Mouse (Mus musculus): ENCODE data around the gene Apoa2. TPM values are rescaled to one million over a fixed set of nuclear protein-coding genes. Genes with fewer than 3 reads are reported as not detected.

Gene Apoa2
- not detected in 2 replicates for polyA plus RNA-seq (2012)

GRCm38 (mm10) chr1:171224857-171225256, at the start of gene Apoa2:
Gene Apoa2 (plus strand): TSS chr1:171225054.
- TF ChIP-seq GATA1 (IDR thresholded peaks at IDR 0.05; ENCODE audit: low read length) = no peak

- TF ChIP-seq GATA1 (IDR thresholded peaks at IDR 0.05; ENCODE audit: low read length) = no peak
Measured at GRCm38 (mm10) chr1:171179487-171180171, 45.2 kb upstream of the Apoa2 start.

- TF ChIP-seq GATA1 (IDR thresholded peaks at IDR 0.05; ENCODE audit: low read length) = no peak
Measured at GRCm38 (mm10) chr1:171183025-171183424, 41.8 kb upstream of the Apoa2 start.

DNA sequence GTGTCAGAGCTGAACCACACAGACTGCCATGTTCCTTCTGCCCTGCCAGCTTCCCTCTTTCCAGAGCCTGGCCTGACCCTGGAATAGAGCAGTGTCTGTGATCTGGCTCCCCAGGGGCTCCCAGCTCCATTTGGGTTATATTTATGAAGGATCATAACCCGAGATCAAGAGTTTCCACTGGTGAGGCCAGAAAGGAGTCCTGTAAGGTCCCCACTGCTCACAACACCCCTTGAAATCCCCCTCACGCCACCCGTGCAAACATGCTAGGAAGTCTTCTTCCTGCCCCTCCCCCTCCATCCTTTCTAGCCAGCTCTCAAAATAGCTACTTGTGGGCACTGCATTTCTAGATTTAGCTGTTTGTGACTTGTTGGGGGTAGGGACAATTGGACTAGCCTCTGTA, 41.2 kb upstream of the Apoa2 start:
- no peak for TF ChIP-seq GATA1 (IDR thresholded peaks at IDR 0.05; ENCODE audit: low read length)

GRCm38 (mm10) chr1:171184314-171184713, 40.5 kb upstream of the Apoa2 start:
- no peak for TF ChIP-seq GATA1 (IDR thresholded peaks at IDR 0.05; ENCODE audit: low read length)

DNA sequence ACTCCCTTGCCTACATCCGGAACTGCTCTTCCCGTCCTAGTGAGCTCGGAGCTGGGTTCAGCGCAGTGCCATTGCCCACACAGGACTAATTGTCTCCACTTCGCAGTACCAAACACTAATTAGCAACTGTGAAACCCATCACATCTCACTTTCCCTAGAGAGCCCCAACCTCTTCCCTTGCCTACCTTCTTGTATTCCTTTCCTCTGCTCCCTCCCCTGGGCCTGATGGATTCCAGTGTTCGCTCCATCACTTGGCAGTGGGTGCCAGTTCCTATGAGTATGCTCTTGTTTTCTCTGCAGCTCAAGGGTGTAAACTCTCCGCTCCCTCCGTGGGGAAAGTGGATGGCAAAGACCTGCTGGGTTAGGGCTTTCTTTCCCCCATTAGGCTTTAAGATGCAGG, 39.2 kb upstream of the Apoa2 start:
- TF ChIP-seq GATA1 (IDR thresholded peaks at IDR 0.05; ENCODE audit: low read length) = no peak

DNA sequence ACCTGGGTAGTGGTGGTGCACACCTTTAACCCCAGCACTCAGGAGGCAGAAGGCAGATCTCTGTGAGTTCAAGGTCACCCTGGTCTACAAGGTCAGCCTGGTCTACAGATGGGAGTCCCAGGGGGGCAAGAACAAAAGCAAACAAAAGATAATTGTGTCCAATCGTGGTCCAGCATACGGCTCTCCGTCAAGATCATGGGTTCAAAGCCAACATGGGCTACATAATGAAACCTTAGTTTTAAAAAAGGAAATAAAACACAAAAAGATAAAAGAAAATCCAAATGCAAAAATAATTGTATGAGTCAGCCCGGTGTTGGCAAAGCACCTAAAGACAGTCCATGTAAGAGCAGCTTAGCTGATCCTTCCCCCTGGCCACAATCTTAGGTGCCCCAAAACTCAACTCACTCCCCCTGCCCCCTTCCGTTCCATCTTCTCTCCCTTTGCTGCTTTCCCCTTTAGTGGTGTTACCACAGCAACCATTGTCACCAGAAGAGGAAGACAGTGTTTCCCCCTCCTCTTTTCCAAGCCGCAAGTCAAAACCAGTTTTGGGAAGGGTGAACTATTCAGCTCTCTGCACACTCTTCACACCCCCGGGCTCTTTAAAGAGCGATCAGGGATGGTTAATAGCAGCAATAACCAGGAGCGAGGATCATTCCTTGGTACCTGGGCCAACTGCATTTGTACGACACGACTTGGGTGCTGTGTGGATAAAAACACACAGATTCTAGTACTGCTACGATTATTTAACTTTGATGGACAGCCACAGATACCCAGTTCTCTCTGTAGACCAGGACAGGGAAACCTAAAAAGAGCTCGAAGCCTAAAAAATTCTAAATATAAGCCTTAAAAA, 36.8 kb upstream of the Apoa2 start:
- no peak for TF ChIP-seq GATA1 (IDR thresholded peaks at IDR 0.05; ENCODE audit: low read length)

DNA sequence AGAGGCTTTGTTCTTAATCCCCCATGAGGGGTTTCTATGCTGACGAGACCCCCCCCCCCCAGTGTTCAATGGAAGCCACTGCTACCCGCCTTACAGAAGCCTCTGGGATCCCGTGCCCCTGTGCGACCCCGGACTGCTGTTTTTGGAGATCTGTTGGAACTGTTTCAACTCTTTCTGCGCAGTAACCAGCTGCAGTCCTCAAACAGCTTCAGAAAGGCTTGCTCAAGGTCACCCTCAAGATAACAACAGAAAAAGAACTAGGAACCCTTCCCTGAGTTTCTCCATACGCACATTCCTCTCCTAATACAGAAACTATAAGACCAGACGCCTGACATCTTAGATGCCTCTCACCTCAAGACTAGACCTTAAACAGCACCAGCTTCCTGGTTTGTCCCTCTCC, 35.8 kb upstream of the Apoa2 start:
- no peak for TF ChIP-seq GATA1 (IDR thresholded peaks at IDR 0.05; ENCODE audit: low read length)

DNA sequence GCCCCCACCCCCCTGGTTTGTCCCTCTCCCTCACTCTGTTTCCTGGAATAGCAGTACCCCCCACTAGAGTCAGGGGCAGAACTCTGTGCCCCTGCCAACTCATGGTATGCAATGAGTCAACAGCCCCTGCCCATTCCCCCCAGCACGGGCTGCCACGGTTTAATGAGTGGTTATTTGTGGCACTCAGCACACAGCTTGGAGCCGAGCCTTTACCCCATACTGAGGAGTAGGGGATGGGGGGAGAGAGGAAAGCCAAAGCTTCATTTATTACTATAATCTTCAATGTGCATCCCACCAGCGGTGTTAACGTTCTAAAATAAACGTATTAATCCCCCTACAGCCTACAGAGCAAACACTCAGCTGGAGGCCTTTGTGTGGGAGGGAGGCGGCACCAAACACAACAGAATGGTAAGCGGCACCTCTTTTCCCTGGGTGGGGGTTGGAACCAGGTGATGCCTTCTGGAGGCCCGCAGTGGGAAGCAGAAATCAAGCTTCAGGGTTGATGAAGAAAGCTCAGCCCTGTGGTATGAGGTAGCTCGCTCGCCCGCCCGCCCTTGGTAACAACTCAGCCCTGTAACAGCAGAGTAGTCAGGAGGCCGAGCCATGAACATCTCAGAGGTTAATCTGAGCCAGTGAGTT, 35.3 kb upstream of the Apoa2 start:
- no peak for TF ChIP-seq GATA1 (IDR thresholded peaks at IDR 0.05; ENCODE audit: low read length)

GRCm38 (mm10) chr1:171190832-171191231, 34.0 kb upstream of the Apoa2 start:
- TF ChIP-seq GATA1 (IDR thresholded peaks at IDR 0.05; ENCODE audit: low read length) = no peak

DNA sequence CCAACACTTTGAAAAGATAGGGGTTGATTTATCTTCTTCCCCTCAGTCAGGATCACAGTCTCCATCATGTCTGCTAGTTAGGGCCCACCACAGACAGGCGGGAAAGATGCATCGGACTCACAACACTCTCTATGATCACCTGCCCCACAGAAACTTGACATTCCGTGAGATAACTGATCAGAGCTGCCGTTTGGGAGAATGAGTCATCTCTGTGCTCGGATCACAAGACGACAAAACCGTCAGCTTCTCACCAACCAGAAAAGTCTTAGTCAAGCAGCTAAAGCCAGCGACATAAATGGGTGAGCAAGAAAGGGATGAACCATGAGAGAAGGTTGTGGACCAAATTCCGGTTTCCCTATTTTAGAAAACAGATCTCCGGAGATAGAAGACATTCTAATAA, 32.6 kb upstream of the Apoa2 start:
- no peak for TF ChIP-seq GATA1 (IDR thresholded peaks at IDR 0.05; ENCODE audit: low read length)

DNA sequence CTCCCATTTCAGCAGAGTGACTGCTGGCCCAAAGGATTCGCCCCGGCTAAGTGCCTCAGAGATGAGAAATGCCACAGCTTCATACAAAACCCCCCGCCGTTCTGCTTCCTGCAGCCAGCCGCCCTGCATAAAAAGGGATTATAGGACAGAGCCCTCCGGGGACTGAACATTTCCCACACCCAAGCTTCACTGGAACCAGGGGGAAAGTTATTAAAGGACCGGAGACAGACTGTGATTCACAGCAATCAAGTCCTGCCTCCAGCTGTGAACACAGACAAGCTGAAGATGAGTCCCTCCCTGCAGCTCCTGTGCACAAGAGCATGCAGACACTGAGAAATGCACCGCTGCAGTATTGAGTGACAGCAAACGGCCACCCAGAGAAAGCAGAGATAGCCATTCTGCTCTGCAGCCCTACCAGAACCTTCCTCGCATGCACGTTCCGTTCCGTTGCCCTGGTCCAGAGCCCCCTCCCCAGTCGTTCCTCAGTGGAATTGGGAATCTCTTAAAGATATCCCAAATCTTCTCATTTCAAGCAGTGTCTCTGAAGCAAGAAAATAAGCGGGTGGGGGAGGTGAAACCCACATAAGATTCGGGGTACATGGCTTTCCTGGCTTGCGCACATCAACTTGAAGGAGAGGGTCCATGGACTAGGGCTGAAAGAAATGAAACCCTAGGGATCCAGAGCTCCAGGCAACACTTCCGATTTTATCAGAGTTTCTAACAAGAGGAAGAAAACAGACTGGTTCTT, 31.6 kb upstream of the Apoa2 start:
- TF ChIP-seq GATA1 (IDR thresholded peaks at IDR 0.05; ENCODE audit: low read length) = no peak

GRCm38 (mm10) chr1:171193911-171194830, 30.7 kb upstream of the Apoa2 start:
- TF ChIP-seq GATA1 (IDR thresholded peaks at IDR 0.05; ENCODE audit: low read length) = no peak

DNA sequence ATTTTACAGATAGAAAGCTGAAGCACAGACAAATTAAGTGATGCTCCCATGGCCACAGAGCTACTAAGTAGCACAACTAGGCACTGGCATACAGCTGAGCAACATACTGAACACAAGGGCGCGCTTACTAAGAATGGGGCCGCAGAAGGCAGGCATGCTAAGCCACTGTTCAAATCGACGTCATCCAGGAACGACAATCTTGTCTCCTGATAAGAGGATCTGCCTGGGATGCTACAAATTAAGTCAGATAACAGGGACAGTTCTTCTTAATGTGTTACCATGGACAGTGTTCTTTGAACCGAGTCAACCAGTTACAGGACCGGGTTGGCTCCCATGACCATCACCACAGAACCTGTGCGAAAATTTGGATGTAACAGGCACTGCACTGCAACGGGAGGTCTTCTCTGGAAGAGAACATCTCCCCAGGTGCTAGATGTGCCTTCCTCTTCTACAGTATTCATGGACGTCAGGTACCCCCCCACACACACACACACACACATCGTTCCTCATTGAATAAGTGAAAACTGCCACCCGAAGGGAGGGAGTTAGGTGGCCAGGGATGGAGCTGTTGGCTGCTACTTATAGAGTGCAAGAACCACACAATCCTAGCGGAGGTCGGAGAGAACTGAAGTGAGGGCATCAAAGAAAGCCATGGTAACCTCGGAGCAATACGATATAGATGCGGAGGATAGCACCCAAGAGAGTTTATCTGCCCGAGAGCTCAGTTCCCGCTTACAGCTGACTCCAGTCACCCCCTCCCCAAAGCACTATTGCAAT, 29.6 kb upstream of the Apoa2 start:
- no peak for TF ChIP-seq GATA1 (IDR thresholded peaks at IDR 0.05; ENCODE audit: low read length)
